Mouse (Mus musculus) embryo, embryonic 9.5 days (tissue): Measurements from ENCODE around the gene Trim3.

ENCODE experiments used
- DNase-seq: peaks from one replicate; pipeline ENCODE4 v3.0.0-alpha.2; 2017; ENCODE audit errors: extremely low spot score

The Trim3 gene

DNA sequence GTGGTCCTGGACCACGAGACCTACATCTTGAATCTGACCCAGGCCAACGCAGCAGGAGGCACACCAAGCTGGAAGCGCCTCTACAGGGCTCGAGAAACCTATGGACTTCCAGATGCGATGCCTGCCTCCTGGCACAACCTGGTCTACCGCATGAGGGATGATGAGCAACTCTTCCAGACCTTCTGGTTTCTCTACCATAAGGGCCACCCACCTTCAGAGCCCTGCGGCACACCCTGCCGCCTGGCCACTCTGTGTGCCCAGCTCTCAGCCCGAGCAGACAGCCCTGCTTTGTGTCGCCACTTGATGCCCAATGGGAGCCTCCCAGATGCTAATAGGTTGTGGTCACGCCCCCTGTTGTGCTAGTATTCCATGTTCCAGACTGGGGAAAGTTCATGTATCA is 75.7 kb downstream of the Trim3 start:
- no peak for DNase-seq

DNA sequence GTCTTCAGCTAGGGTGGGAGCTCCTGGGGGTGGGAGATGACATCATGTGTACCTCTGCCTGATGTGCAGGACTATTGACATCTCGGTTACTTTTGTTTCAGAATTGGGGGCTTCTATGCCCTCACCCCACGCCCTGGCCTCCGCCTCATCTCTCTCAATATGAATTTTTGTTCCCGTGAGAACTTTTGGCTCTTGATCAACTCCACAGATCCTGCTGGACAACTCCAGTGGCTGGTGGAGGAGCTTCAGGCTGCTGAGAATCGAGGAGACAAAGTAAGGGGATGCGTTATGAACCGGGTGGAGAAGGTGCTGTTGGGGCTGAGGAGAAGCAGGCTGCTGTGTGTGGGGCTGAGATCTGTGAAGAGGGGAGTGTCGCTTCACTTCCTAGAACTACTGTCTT is 77.0 kb downstream of the Trim3 start:
- DNase-seq, result no peak

DNA sequence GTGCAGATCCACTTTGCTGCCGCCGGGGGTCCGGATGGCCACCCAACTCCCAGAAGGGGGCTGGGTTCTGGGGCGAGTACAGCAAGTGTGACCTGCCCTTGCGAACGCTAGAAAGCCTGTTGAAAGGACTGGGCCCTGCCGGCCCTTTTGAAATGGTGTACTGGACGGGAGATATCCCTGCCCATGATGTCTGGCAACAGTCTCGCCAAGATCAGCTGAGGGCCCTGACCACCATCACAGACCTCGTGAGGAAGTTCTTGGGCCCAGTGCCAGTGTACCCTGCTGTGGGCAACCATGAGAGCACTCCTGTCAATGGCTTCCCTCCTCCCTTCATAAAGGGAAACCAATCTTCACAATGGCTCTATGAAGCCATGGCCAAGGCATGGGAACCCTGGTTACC is 77.8 kb downstream of the Trim3 start:
- no peak for DNase-seq
